Mouse (Mus musculus): ENCODE data around the gene Atr.
A peak's percentile ranks its signal among the peaks of the same experiment; 100 is the strongest.
"Not testable (repeated sequence)": the region's sequence is repeated elsewhere in the genome, so short reads cannot be mapped to it uniquely, and the experiment has no call there.

Atr gene

GRCm38 (mm10) chr9:95932855-95933254, 75.5 kb downstream of the Atr start:
- no peak for DNase-seq (ENCODE audit: extremely low spot score, low spot score)

- DNase-seq (ENCODE audit: extremely low spot score, low spot score): no peak
Measured at GRCm38 (mm10) chr9:95953658-95954057, 96.3 kb downstream of the Atr start.

GRCm38 (mm10) chr9:95954226-95954584, 96.8 kb downstream of the Atr start:
- no peak for DNase-seq (ENCODE audit: extremely low spot score, low spot score)

- peak; percentile 92 for DNase-seq (ENCODE audit: extremely low spot score, low spot score)
Measured at GRCm38 (mm10) chr9:95954585-95955461, 97.4 kb downstream of the Atr start, which contains the start of gene Xrn1. TSS of gene Xrn1 (plus strand) at chr9:95954760.

GRCm38 (mm10) chr9:95957611-95958010, 100.2 kb downstream of the Atr start:
- no peak for DNase-seq (ENCODE audit: extremely low spot score, low spot score)

- no peak for DNase-seq (ENCODE audit: extremely low spot score, low spot score)
Measured at GRCm38 (mm10) chr9:95958041-95958730, 100.8 kb downstream of the Atr start.

GRCm38 (mm10) chr9:95958731-95959105, 101.3 kb downstream of the Atr start:
- not testable (repeated sequence) for DNase-seq (ENCODE audit: extremely low spot score, low spot score)

- no peak for DNase-seq (ENCODE audit: extremely low spot score, low spot score)
Measured at GRCm38 (mm10) chr9:95959246-95959645, 101.8 kb downstream of the Atr start.

GRCm38 (mm10) chr9:95959732-95960428, 102.5 kb downstream of the Atr start:
- no peak for DNase-seq (ENCODE audit: extremely low spot score, low spot score)

GRCm38 (mm10) chr9:95961058-95961457, 103.7 kb downstream of the Atr start:
- no peak for DNase-seq (ENCODE audit: extremely low spot score, low spot score)

- no peak for DNase-seq (ENCODE audit: extremely low spot score, low spot score)
Measured at GRCm38 (mm10) chr9:95964037-95964436, 106.6 kb downstream of the Atr start.

- DNase-seq (ENCODE audit: extremely low spot score, low spot score): no peak
Measured at GRCm38 (mm10) chr9:95978279-95978678, 120.9 kb downstream of the Atr start.

- no peak for DNase-seq (ENCODE audit: extremely low spot score, low spot score)
Measured at GRCm38 (mm10) chr9:95979896-95980295, 122.5 kb downstream of the Atr start.

GRCm38 (mm10) chr9:95992255-95992654, 134.9 kb downstream of the Atr start:
- no peak for DNase-seq (ENCODE audit: extremely low spot score, low spot score)

Data from neural tube, embryonic 10.5 days (tissue).